Mouse (Mus musculus): Measurements from ENCODE around the gene Ctla4. TPM values are rescaled to one million over a fixed set of nuclear protein-coding genes. Genes with fewer than 3 reads are reported as not detected.

Gene Ctla4
- total RNA-seq, 2 experiments from 2014 or later: not detected

DNA sequence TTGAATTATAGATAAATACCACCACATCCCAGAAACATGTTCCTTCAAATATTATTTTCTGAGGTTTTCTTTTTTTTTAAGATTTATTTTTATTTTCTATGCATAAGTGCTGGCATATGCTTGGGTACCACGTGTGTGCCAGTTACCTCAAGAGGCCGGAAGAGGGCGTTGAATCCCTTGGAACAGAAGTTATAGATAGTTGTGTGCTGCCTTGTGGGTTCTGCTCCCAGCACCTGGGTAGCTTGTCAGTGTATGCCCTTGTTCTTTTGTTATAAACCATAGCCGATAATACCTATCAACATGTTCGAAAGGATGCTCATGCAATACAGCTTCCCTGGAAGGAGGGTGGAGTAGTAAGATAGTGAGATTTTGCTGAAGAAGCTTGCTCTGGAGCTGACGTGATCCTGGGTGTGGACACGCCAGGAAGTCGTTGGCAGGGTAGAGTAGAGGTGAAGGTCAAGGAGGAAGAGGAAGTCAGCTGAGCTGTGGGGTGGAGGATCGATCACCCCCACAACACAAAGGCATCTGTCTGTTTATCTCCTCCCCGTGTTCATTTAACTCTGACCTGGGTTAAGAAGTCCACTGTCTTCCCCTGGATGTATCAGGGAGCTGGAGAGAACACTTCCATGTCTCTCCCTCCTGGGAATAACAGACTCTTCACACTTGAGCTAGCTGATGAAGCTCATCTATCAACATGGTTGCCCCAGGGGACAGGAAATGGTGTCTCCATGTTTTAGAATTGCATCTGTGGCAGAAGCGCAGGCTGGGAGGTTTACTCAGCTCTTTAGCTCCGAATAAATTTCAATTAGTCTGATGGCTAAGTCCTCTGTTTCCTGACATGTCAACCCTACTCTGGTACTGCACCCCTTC, 29.2 kb upstream of the Ctla4 start:
- Histone ChIP-seq H3K4me3 (no peak overlapping the region), H3K27ac (0 out of 2 replicates have a peak overlapping the region, but pooled peaks have one; percentile 14)
- peak; percentile 37 for TF ChIP-seq CTCF (conservative IDR thresholded peaks at IDR 0.05)
- DNase-seq (ENCODE audit: low spot score in 2 of 2): no peak

DNA sequence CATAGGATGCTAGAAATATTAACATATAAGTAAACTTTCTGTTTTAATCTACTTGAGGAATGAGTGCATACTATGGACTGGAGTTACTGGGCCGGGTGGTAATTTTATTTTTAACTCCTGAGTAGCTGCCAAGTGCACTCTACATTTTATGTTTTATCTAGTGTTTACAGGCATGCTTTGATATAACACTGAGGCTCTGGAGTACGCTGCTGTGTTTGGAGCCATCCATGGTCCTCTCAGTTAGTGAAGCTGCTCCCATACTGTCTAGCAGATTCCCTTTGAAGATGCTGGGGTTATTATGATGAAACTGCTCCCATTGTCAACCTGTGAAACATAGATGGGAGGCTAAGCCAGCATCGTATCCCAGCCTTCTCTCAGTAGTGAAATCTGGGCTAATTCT, 27.6 kb upstream of the Ctla4 start:
- no peak overlapping the region for H3K27ac ChIP-seq
- TF ChIP-seq CTCF (conservative IDR thresholded peaks at IDR 0.05): no peak
- no peak overlapping the region for H3K4me3 ChIP-seq
- no peak for DNase-seq (ENCODE audit: low spot score in 2 of 2)

DNA sequence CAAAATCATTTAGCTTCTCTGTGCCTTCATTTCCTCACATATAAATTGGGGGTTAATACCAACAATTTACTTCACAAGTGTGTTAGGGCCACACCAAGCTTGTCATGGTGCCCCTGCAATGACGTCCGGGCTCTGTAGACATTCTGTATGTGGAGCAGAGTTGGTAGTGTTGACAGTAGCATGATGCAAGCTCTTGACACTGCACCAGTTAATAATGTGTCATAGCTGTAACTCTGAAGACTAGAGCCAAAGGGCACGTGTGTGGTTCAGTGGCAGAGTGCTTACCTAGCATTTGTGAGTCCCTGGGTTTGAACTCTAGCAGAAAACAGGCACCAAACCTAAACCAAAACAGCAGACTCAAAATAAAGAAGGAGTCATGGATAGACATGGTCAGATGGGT, 27.0 kb upstream of the Ctla4 start:
- DNase-seq (ENCODE audit: low spot score in 2 of 2): no peak
- Histone ChIP-seq H3K4me3 (no peak overlapping the region), H3K27ac (peak overlapping the region; percentile 93; the same call in 1 of the 2 replicates)
- TF ChIP-seq CTCF (conservative IDR thresholded peaks at IDR 0.05): no peak

DNA sequence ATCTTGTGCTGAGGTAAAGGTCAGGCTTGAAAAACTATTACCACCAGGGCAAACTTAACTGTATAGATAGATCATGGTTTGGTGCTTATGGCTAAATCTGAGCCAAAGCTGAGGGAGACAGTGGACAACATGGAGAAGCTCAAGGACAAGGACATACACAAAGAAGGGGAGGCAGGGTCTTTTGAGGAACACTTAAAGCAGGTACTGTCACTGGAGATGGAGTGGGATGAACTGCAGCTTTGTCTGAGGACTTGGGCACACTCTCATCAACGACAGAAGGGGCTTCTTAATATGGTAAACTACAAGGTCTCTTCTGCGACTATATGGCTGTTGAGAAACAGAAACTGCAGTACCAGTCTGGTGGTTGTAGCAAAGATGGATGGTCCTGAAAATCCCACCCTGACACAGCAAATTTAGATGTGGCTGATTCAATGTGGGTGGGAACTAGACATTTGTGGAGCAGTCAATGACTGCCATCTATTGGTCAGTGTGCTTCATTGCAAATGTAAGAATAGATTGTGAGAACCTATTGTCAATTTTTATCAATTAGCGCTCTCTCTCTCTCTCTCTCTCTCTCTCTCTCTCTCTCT, 26.3 kb upstream of the Ctla4 start:
- H3K4me3 ChIP-seq: peak overlapping the region; percentile 47
- DNase-seq (ENCODE audit: low spot score in 2 of 2): peak; percentile 59 to 62
- H3K27ac ChIP-seq: peak overlapping the region; percentile 93
- TF ChIP-seq CTCF (conservative IDR thresholded peaks at IDR 0.05): peak; percentile 88

DNA sequence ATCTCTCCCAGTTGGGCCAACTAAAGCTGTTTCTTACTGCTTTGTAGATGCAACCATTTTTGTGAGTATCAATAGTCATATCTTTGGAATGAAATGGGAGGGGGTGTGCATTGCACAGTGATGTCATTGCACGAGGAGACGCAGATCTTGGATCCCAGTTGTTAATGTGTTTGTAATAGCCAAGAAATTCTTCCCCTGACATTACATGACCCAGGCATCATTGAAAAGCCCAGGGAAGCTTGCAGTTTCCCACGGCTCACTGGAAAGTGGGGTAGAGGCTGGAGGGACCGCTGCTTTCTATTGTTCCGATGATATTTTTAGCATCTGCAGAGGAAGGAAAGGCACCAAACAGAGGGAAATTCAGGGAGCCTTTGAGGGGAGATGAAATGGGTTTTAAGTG, 25.8 kb upstream of the Ctla4 start:
- DNase-seq (ENCODE audit: low spot score in 2 of 2): no peak
- peak overlapping the region; percentile 47 for H3K4me3 ChIP-seq
- H3K27ac ChIP-seq: peak overlapping the region; percentile 93
- TF ChIP-seq CTCF (conservative IDR thresholded peaks at IDR 0.05): no peak

GRCm38 (mm10) chr1:60861431-60861830, 25.4 kb upstream of the Ctla4 start:
- DNase-seq (ENCODE audit: low spot score in 2 of 2): no peak
- H3K27ac ChIP-seq: peak overlapping the region; percentile 93
- TF ChIP-seq CTCF (conservative IDR thresholded peaks at IDR 0.05): no peak
- peak overlapping the region; percentile 47 for H3K4me3 ChIP-seq

GRCm38 (mm10) chr1:60862510-60862909, 24.3 kb upstream of the Ctla4 start:
- H3K27ac ChIP-seq: peak overlapping the region; percentile 28; the same call in 1 of the 2 replicates
- DNase-seq (ENCODE audit: low spot score in 2 of 2): no peak
- H3K4me3 ChIP-seq: no peak overlapping the region
- TF ChIP-seq CTCF (conservative IDR thresholded peaks at IDR 0.05): no peak

GRCm38 (mm10) chr1:60862951-60863461, 23.8 kb upstream of the Ctla4 start:
- DNase-seq (ENCODE audit: low spot score in 2 of 2): no peak

DNA sequence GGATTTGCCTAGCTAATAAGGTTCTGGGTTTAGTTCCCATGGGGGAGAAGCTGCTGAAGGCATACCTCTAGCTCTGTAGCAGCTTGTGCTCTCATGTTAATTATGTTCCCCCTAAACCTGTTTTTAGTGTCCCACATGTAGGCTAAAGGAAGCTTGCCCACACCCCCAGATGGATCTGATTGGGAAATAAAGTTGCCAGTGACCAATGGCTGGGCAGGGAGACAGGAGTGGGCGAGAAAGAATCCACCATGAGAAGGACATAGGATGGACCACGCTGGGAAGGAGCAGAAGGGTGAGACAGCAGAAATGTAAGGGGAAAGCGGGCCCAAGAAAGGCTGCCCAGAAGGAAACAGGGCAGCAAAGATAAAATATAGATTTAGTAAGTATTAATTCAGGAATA, 23.1 kb upstream of the Ctla4 start:
- no peak for DNase-seq (ENCODE audit: low spot score in 2 of 2)
- H3K4me3 ChIP-seq: no peak overlapping the region
- no peak overlapping the region for H3K27ac ChIP-seq
- no peak for TF ChIP-seq CTCF (conservative IDR thresholded peaks at IDR 0.05)

More at GRCm38 (mm10) chr1:60862951-60863461, 23.8 kb upstream of the Ctla4 start:
- Histone ChIP-seq H3K4me3 (no peak overlapping the region), H3K27ac (peak overlapping the region; percentile 28; the same call in 1 of the 2 replicates)
- TF ChIP-seq CTCF (conservative IDR thresholded peaks at IDR 0.05): no peak

- Histone ChIP-seq H3K27ac (no peak overlapping the region), H3K4me3 (no peak overlapping the region)
These were observed 21.6 kb upstream of the Ctla4 start for GRCm38 (mm10) chr1:60865167-60865566.

GRCm38 (mm10) chr1:60866043-60866442, 20.8 kb upstream of the Ctla4 start:
- no peak for DNase-seq (ENCODE audit: low spot score in 2 of 2)
- TF ChIP-seq CTCF (conservative IDR thresholded peaks at IDR 0.05): no peak
- no peak overlapping the region for H3K27ac ChIP-seq
- H3K4me3 ChIP-seq: no peak overlapping the region

More at GRCm38 (mm10) chr1:60865167-60865566, 21.6 kb upstream of the Ctla4 start:
- no peak for DNase-seq (ENCODE audit: low spot score in 2 of 2)
- TF ChIP-seq CTCF (conservative IDR thresholded peaks at IDR 0.05): no peak

DNA sequence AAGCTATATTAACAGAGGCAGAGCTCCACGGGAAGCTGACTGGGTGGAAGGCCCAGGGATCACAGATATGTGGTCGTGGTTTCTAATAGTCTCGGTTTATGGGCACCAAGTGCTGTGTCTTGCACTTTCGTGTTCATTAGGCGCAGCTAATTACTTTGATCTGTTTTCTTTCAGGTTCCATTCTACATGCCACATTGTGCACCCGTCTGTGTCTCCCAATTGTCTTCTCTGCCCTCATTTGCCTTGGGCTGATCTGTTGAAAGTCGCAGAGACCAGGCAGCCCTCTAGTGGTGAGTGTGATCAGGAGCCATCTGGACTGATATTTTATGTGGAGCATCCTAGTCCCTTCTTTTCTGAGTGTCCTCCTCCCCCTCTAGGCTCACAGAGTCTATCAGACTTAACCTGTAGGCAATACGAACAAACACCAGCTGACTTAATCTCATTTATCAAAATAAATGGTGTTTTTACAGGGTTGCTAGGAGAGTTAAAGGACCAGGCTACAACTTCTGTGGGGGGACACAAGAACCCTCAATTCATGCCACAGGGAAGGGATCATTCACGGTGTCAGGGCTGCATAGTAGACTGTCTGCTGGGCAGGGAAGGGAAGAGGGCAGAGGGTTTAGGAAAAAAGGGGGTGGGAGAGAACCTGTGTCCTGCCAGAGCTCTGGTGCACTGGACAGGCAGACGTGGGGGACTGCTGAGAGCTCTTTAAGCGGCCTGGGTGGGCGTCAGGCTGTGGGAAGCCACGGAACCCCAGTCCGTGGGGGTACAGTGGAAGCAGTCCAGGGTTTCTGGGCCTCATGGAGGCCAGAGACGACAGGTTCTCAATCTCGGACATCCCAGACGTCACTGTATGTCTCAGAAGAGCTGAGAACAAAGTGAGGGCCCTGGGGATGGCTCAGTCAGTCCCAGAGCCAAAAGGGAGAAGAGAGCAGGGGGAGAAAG, 18.2 kb upstream of the Ctla4 start:
- DNase-seq (ENCODE audit: low spot score in 2 of 2): peak; percentile 51 to 67
- peak; percentile 85 for TF ChIP-seq CTCF (conservative IDR thresholded peaks at IDR 0.05)
- Histone ChIP-seq H3K27ac (no peak overlapping the region), H3K4me3 (no peak overlapping the region)
